Mouse (Mus musculus) midbrain, postnatal 0 days (tissue): ENCODE measurements around the gene Rasa2. TPM values are rescaled to one million over a fixed set of nuclear protein-coding genes. Genes with fewer than 3 reads are reported as not detected.
"Not testable (repeated sequence)": the region's sequence is repeated elsewhere in the genome, so short reads cannot be mapped to it uniquely, and the experiment has no call there.

ENCODE experiments used
- ATAC-seq: fragments of 200-750 bp; cut with Nextera tagmentation; 2 replicates; pipeline ENCODE4 v1.8.0; 2017; ENCODE audit warnings: moderate number of reproducible peaks, mild to moderate bottlenecking, moderate TSS enrichment, moderate library complexity; ENCODE audit not compliant: low FRiP score
- DNase-seq: peaks from one replicate; pipeline ENCODE4 v3.0.0-alpha.2; 2015; ENCODE audit warnings: low spot score
- H3K27ac ChIP-seq: fragments of 300-500 bp; sonication (generic); 2 replicates; pipeline ENCODE4 v1.5.1; 2014; ENCODE audit warnings: low read depth, mild to moderate bottlenecking, low read length, mixed read lengths
- H3K27me3 ChIP-seq: fragments of 300-500 bp; sonication (generic); 2 replicates; pipeline ENCODE4 v1.6.1; 2014; ENCODE audit warnings: low read length, control low read depth, mixed read lengths; ENCODE audit not compliant: insufficient read depth
- H3K36me3 ChIP-seq: fragments of 300-500 bp; sonication (generic); 2 replicates; pipeline ENCODE4 v1.6.1; 2014; ENCODE audit warnings: low read length, control low read depth, mixed read lengths; ENCODE audit not compliant: insufficient read depth
- H3K4me1 ChIP-seq: fragments of 300-500 bp; sonication (generic); 2 replicates; pipeline ENCODE4 v1.6.1; 2014; ENCODE audit warnings: mild to moderate bottlenecking, control low read depth, antibody characterized with exemption, low read length, mixed read lengths; ENCODE audit not compliant: insufficient read depth
- H3K4me2 ChIP-seq: fragments of 300-500 bp; sonication (generic); 2 replicates; pipeline ENCODE4 v1.6.1; 2014; ENCODE audit warnings: low read depth, mild to moderate bottlenecking, low read length, mixed read lengths; ENCODE audit not compliant: poor library complexity, severe bottlenecking
- H3K4me3 ChIP-seq: fragments of 300-500 bp; sonication (generic); 2 replicates; pipeline ENCODE4 v1.5.1; 2014; ENCODE audit warnings: low read depth, mild to moderate bottlenecking, low read length, moderate library complexity
- H3K9ac ChIP-seq: fragments of 300-500 bp; sonication (generic); replicated peaks from 2 replicates; pipeline ENCODE4 v1.6.1; 2014; ENCODE audit warnings: mild to moderate bottlenecking, low read length, moderate library complexity, mixed read lengths; ENCODE audit not compliant: poor library complexity, severe bottlenecking
- H3K9me3 ChIP-seq: fragments of 300-500 bp; sonication (generic); 2 replicates; pipeline ENCODE4 v1.6.1; 2016; ENCODE audit warnings: low read length, control low read depth
- CTCF ChIP-seq: IDR thresholded peaks from 2 replicates; pipeline ENCODE4 v1.5.1; 2016; ENCODE audit warnings: antibody characterized with exemption, mild to moderate bottlenecking
- WGBS: fragments of 180-500 bp; shearing (Covaris S2); extraction: QIAGEN DNeasy Blood & Tissue Kit; methylation state at CpG from one replicate; pipeline ENCODE4 v1.1.7; 2014; 5-methylcytosine and 5-hydroxymethylcytosine counted together
- polyA plus RNA-seq: library from polyadenylated mRNA; unstranded; fragments of >200 nt; fragmentation: Nextera tagmentation; extraction: Ambion mirVana; gene quantifications from 2 replicates; pipeline ENCODE4 v1.2.1, GENCODE M21; 2015
- total RNA-seq: library from RNA; depleted of rRNA; stranded (reverse); fragments of >200 nt; gene quantifications from 2 replicates; pipeline ENCODE4 v1.2.3, GENCODE M21; 2014

The Rasa2 gene
- total and polyA plus RNA-seq, 2 experiments from 2014 or later = 11.5 to 13.4 TPM

DNA sequence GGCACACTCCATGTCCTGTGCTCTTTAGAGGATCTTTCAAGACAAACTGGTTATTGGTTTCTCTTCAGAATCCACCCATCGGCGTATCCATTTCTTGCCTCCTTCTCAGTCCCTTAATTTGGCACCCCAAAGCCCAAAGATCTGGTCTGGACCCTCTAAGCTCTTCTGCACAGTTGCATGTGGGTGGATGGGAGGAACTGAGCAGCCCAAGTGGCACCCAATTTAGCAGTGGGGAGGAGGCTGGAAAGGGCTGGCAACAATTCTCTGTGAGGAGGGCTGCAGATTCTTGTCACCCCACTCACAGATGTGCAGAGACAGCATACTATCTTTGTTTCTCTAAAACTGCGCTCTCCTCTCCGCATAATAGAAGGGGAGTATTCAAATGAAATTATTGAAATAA is 17.9 kb upstream of the Rasa2 start:
- Histone ChIP-seq H3K36me3 (no peaks in the 10 kb centered on the region), H3K4me2 (no peak overlapping the region), H3K9me3 (no peaks in the 10 kb centered on the region), H3K4me1 (no peaks in the 10 kb centered on the region), H3K9ac (no peak overlapping the region), H3K27me3 (no peaks in the 10 kb centered on the region), H3K4me3 (no peak overlapping the region), H3K27ac (no peak overlapping the region)
- TF ChIP-seq CTCF = no peak
- ATAC-seq (no peak), DNase-seq (no peak)
- WGBS = 95% methylated on average over 4 of the region's 4 CpGs

DNA sequence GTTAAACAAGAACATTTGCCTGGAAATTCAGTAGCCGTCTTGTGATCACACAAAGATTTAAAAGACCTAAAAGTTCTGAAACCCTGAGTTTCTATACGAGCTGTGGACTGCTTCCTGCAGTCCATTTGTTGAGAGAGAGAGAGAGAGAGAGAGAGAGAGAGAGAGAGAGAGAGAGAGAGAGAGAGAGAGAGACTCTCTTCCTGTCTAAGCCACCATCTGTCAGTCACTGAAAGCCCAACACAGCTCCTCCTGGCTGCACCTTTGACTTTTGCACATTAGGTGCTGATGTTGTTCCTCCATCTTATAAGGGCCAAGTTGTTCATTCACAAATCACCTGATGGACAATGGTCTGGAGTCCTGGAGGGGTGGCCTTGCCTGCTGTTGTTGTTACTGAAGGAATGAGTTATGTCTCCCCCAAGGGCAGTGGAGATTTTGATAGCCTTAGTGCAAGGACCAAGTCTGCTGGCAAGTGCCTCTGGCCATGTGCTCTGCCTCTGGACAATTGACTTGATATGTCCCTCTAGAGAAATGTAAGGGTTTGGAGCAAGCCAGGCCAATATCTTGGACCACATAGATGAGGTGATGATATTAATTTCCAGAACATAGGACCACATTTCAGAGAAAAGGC is 15.4 kb upstream of the Rasa2 start:
- DNase-seq (no peak), ATAC-seq (no peak)
- Histone ChIP-seq H3K4me3 (no peak overlapping the region), H3K4me1 (no peaks in the 10 kb centered on the region), H3K27me3 (no peaks in the 10 kb centered on the region), H3K36me3 (no peaks in the 10 kb centered on the region), H3K9ac (no peak overlapping the region), H3K4me2 (no peak overlapping the region), H3K9me3 (no peaks in the 10 kb centered on the region), H3K27ac (no peak overlapping the region)
- TF ChIP-seq CTCF = no peak
- 77% methylated on average over 2 of the region's 2 CpGs for WGBS

DNA sequence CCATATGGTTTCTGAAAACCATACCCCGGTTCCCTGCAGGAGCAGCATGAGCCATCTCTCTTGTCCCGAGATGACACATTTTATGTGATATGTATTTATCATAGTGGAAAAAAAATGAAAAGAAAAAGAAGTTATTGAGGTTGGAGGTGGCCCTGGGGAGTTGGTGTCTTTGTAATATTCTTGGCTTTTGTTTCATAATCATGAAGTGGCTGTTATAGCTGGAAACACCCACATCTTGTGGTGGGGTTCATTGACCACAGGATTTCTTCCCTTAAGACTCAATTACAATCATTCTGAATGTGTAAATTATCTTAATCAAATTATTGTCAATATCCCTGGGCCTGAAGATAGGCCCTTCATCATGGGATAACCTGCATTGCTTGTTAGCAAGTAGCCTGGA is 13.4 kb upstream of the Rasa2 start:
- no peaks in the 10 kb centered on the region for H3K9me3 ChIP-seq
- no peak for DNase-seq
- H3K27me3 ChIP-seq = no peaks in the 10 kb centered on the region
- no peak overlapping the region for H3K27ac ChIP-seq
- no peaks in the 10 kb centered on the region for H3K36me3 ChIP-seq
- no peak for TF ChIP-seq CTCF
- no peak overlapping the region for H3K4me3 ChIP-seq
- no peak for ATAC-seq
- H3K4me2 ChIP-seq = no peak overlapping the region
- 80% methylated on average over 2 of the region's 2 CpGs for WGBS
- H3K9ac ChIP-seq = no peak overlapping the region
- H3K4me1 ChIP-seq = no peaks in the 10 kb centered on the region

DNA sequence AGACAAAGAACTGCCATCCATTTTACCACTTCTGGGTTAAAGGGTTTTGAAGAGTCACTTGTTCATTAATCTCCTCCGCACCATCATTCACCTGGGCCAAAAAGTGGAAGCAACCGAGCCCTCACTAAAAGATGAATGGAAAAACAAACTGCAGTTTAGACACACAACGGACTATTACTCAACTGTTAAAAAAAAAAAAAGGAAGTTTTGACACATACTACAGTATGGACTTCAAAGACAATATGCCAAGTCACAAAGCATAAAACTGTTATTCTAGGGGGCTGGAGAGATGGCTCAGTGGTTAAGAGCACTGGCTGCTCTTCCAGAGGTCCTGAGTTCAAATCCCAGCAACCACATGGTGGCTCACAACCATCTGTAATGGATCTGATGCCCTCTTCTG is 12.6 kb upstream of the Rasa2 start:
- not testable (repeated sequence) for H3K4me3 ChIP-seq, ATAC-seq, H3K27me3 ChIP-seq, H3K27ac ChIP-seq, H3K9me3 ChIP-seq, H3K4me2 ChIP-seq, H3K36me3 ChIP-seq, H3K4me1 ChIP-seq, H3K9ac ChIP-seq, DNase-seq
- 97% methylated on average over 3 of the region's 3 CpGs for WGBS

DNA sequence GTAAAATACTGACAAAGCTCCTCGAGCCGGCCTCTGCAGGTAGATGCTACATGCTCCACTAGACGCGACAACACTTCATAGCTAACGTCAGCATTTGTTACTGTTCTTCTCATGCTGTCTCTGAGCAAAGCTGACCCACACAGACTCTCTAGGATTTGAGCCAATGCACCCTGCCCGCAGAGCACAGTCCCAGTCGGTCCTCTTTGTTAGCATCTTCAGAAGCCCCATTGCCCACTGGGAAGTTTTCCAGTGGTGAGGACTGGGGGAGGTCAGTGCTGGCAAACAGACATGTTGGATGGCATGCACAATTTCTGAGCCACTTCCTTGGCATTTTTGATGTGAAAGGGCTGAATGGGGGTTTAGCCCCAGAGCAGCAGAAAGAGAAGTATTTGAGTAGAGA is 8.0 kb upstream of the Rasa2 start:
- no peaks in the 10 kb centered on the region for H3K27me3 ChIP-seq
- H3K4me2 ChIP-seq = no peak overlapping the region
- WGBS = 75% methylated on average over 7 of the region's 7 CpGs
- no peak overlapping the region for H3K4me3 ChIP-seq
- DNase-seq (peak; percentile 76), ATAC-seq (peak; percentile 49; the same call in 1 of the 2 replicates)
- TF ChIP-seq CTCF = no peak
- H3K36me3 ChIP-seq = no peaks in the 10 kb centered on the region
- H3K9me3 ChIP-seq = no peaks in the 10 kb centered on the region
- H3K4me1 ChIP-seq = no peaks in the 10 kb centered on the region
- H3K9ac ChIP-seq = no peak overlapping the region
- no peak overlapping the region for H3K27ac ChIP-seq

DNA sequence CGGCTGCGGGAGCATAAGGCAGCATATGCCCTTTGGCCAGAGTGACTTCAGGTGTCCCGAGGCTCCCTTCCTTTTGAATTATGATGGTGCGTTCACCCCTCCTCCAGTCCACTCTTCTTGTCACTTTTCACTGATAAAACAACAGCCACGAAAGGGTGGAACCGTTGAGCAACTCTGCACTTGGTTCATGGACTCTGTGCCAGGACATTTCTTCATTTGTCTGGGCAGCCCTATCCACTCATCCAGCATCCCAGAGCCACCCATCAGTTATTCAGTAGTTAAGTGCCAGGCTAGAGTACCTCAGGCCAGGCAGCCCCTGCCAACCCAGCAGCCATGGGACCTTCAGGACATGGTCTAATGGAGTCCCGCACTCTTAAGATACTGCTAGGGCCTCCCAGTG is 7.1 kb upstream of the Rasa2 start:
- H3K9ac ChIP-seq = no peak overlapping the region
- TF ChIP-seq CTCF = no peak
- no peaks in the 10 kb centered on the region for H3K4me1 ChIP-seq
- no peak overlapping the region for H3K4me2 ChIP-seq
- ATAC-seq = no peak
- no peak overlapping the region for H3K4me3 ChIP-seq
- no peaks in the 10 kb centered on the region for H3K27me3 ChIP-seq
- DNase-seq = no peak
- H3K27ac ChIP-seq = no peak overlapping the region
- H3K9me3 ChIP-seq = no peaks in the 10 kb centered on the region
- 91% methylated on average over 7 of the region's 7 CpGs for WGBS
- no peaks in the 10 kb centered on the region for H3K36me3 ChIP-seq
